Mouse (Mus musculus) ES-Bruce4 (cell line): ENCODE measurements around the gene Fam213a. TPM values are rescaled to one million over a fixed set of nuclear protein-coding genes. Genes with fewer than 3 reads are reported as not detected.

Experiments used
- H3K27ac ChIP-seq: 2 replicates; pipeline ENCODE4 v1.5.1; 2012; ENCODE audit warnings: low read length, inconsistent platforms; ENCODE audit not compliant: insufficient read depth
- H3K27me3 ChIP-seq: 2 replicates; pipeline ENCODE4 v1.6.1; 2012; ENCODE audit warnings: mild to moderate bottlenecking, low read length, inconsistent platforms; ENCODE audit not compliant: control insufficient read depth, poor library complexity, insufficient read depth, severe bottlenecking
- H3K36me3 ChIP-seq: 2 replicates; pipeline ENCODE4 v1.6.1; 2012; ENCODE audit warnings: inconsistent platforms, mild to moderate bottlenecking, low read length, moderate library complexity; ENCODE audit not compliant: control insufficient read depth, poor library complexity, insufficient read depth, severe bottlenecking
- H3K4me1 ChIP-seq: one replicate; pipeline ENCODE4 v1.8.1; 2011; ENCODE audit warnings: low read length; ENCODE audit not compliant: control insufficient read depth, insufficient read depth
- H3K4me3 ChIP-seq: 2 replicates; pipeline ENCODE4 v1.5.1; 2011; ENCODE audit warnings: low read depth, mild to moderate bottlenecking, low read length
- H3K9ac ChIP-seq: 2 replicates; pipeline ENCODE4 v1.6.1; 2012; ENCODE audit warnings: low read depth, mild to moderate bottlenecking, inconsistent platforms; ENCODE audit not compliant: poor library complexity, severe bottlenecking
- H3K9me3 ChIP-seq: replicated peaks from 2 replicates; pipeline ENCODE4 v1.6.1; 2012; ENCODE audit warnings: mild to moderate bottlenecking, low read length, inconsistent platforms; ENCODE audit not compliant: control insufficient read depth, poor library complexity, insufficient read depth, severe bottlenecking
- CTCF ChIP-seq: IDR thresholded peaks from one replicate; pipeline ENCODE4 v1.8.1; 2011; ENCODE audit warnings: low read depth, low read length
- EP300 ChIP-seq: IDR thresholded peaks from 2 replicates; pipeline ENCODE4 v1.6.1; 2011; ENCODE audit warnings: low read depth, low read length; ENCODE audit not compliant: insufficient read depth
- POLR2A ChIP-seq: IDR thresholded peaks from one replicate; pipeline ENCODE4 v1.8.1; 2011; ENCODE audit warnings: low read length; ENCODE audit not compliant: insufficient read depth
- polyA plus RNA-seq: library from polyadenylated mRNA; stranded (reverse); fragments of >200 nt; gene quantifications from 2 replicates; pipeline ENCODE4 v1.2.4, GENCODE M21; 2011; ENCODE audit warnings: low read depth; ENCODE audit not compliant: missing spikeins, insufficient read depth, insufficient read length

Fam213a gene
- polyA plus RNA-seq, 1 experiment: 24.8 TPM

DNA sequence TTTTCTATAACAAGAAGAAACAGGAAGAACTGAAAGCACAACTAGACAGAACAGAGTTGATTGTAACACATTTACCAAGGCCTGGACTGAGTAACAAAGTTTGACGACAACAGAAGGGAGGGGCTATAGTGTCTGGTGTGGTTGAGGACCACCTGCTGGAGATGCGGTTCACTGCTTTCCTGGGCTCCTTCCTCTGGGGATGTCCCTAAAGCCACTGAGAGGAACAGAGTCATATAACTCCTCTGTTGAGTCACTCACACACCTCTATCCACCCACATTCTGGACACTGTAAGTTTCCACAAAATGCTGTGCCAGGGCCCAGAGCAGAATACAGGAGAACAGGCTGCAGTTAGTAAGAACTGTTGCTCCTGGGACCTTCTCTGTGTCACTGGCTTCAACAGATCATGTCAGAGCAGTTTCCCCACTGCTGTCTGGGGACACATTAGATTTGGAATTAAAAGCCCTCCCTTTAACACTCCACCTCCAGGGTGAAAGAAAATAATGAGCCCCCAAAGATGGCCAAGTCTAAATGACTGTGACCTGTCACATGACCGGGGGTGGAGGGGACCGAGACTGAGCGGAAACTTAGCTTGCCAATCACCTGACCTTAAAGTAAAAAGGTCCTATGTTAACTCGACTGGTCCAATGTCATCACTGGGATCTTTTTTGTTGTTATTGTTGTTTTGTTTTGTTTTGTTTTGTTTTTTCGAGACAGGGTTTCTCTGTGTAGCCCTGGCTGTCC is 13.5 kb downstream of the Fam213a start:
- Histone ChIP-seq H3K9me3 (no peaks in the 10 kb centered on the region), H3K9ac (no peak overlapping the region), H3K27me3 (no peaks in the 10 kb centered on the region), H3K36me3 (no peaks in the 10 kb centered on the region), H3K27ac (no peak overlapping the region), H3K4me3 (no peak overlapping the region), H3K4me1 (no peaks in the 10 kb centered on the region)
- TF ChIP-seq EP300 (no peak), POLR2A (no peak), CTCF (no peak)

DNA sequence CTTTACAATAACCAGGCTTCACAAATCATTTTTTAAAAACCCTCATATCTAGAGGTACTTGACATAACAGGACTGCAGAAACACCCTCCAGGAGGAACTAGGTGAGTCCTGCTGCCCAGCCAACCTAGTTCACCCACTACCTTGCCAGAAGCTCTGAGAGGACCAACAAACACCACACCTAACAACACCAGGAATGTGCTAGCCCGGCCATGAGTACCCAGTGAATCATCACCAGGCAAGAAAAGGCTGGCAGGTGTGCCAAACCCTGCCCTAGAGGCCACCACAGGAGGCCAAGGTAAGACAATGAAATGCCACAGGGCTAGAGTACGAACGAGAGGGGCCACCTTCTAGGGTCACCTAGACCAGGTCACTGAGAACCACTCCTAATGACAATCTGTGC is 17.4 kb downstream of the Fam213a start:
- H3K36me3 ChIP-seq: no peaks in the 10 kb centered on the region
- no peak overlapping the region for H3K9ac ChIP-seq
- no peak for TF ChIP-seq EP300
- no peak for TF ChIP-seq POLR2A
- TF ChIP-seq CTCF: no peak
- H3K27ac ChIP-seq: no peak overlapping the region
- H3K9me3 ChIP-seq: no peaks in the 10 kb centered on the region
- no peaks in the 10 kb centered on the region for H3K27me3 ChIP-seq
- no peaks in the 10 kb centered on the region for H3K4me1 ChIP-seq
- no peak overlapping the region for H3K4me3 ChIP-seq

DNA sequence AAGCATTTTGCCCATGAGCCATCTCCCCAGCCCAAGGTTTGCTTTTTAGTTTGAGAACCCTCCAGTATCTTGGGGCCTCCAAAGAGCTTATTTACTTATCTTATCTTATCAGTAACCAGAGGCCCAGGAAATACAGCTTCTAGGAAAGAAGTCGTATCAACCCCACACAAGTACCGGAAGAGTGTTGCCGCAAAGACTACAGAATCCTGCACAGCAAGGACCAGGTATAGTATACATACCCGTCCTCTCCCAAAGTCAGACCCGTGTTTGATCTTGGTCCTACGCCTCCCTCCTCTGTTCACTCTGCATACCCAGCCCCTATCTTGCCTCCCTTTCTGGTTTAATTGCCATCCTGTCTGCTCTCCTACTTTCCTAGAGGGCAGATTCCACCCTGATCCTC is 21.1 kb downstream of the Fam213a start:
- TF ChIP-seq EP300 (no peak), CTCF (no peak), POLR2A (no peak)
- Histone ChIP-seq H3K4me1 (no peaks in the 10 kb centered on the region), H3K9me3 (no peaks in the 10 kb centered on the region), H3K27ac (no peak overlapping the region), H3K27me3 (no peaks in the 10 kb centered on the region), H3K9ac (no peak overlapping the region), H3K36me3 (no peaks in the 10 kb centered on the region), H3K4me3 (no peak overlapping the region)

DNA sequence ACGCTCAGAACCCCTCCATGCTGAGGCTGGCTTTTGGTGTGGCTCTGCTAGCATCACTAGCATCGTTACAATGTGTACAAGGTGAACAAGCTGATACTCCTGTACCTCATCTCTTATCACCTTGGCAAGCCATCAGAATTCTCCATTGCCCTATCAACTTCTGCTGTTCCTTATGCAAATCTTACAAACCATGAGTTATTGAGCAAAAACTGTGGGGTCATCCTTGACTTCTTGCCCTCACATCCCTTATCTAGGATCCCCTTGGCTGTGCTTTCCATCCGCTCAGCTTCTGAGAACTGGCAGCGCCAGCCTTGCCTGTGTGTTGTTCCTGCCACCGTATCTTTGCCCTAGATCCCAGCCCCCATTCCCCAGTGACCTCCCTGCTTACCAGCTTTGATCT is 24.8 kb downstream of the Fam213a start:
- no peaks in the 10 kb centered on the region for H3K9me3 ChIP-seq
- no peak overlapping the region for H3K27ac ChIP-seq
- H3K36me3 ChIP-seq: no peaks in the 10 kb centered on the region
- no peak for TF ChIP-seq EP300
- no peak for TF ChIP-seq CTCF
- no peak for TF ChIP-seq POLR2A
- no peak overlapping the region for H3K4me3 ChIP-seq
- H3K4me1 ChIP-seq: no peaks in the 10 kb centered on the region
- no peaks in the 10 kb centered on the region for H3K27me3 ChIP-seq
- H3K9ac ChIP-seq: no peak overlapping the region

DNA sequence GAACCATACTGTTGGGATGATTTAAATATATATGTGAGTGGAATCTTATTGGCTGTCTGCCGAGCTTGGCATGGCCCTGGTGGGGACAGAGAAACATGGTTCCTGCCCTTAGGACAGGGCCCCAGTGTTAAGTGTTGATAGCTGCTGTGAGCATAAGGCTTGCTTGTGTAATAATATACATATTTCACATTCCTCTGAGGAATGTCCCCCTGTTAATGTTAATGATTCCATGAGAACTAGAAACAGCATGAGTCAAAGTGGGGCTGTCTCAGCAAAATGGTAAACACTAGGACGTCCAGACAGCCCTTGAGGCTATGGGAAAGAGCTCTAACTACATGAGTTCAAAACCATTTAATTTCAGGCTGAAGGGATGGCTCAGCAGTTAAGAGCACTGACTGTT is 26.4 kb downstream of the Fam213a start:
- Histone ChIP-seq H3K9me3 (no peaks in the 10 kb centered on the region), H3K36me3 (no peaks in the 10 kb centered on the region), H3K27ac (no peak overlapping the region), H3K27me3 (no peaks in the 10 kb centered on the region), H3K9ac (no peak overlapping the region), H3K4me3 (no peak overlapping the region), H3K4me1 (no peaks in the 10 kb centered on the region)
- TF ChIP-seq POLR2A: no peak
- TF ChIP-seq EP300: no peak
- TF ChIP-seq CTCF: no peak

DNA sequence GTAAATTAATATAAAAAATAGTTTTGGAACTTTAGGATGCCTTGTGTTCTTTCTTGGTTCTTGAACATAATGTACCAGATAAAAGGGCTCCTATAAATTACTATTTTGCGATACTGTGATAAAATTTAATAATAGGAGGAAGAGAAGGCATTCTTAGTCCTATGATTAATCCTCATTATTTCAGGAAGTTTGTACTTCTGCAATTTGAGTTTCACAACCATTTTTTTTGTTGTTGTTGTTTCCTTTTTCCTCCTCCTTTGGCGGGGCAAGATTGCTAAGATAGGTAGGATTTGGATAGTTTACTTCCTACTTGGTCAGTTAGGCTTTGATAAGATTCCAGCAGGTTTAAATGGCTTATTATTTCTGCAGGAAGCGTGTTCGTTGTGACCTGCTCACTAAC is 28.0 kb downstream of the Fam213a start:
- H3K36me3 ChIP-seq: no peaks in the 10 kb centered on the region
- no peaks in the 10 kb centered on the region for H3K27me3 ChIP-seq
- H3K4me3 ChIP-seq: no peak overlapping the region
- no peak for TF ChIP-seq POLR2A
- H3K27ac ChIP-seq: no peak overlapping the region
- H3K9me3 ChIP-seq: no peaks in the 10 kb centered on the region
- H3K4me1 ChIP-seq: no peaks in the 10 kb centered on the region
- H3K9ac ChIP-seq: no peak overlapping the region
